Mouse (Mus musculus) hindbrain, embryonic 11.5 days (tissue): ENCODE results near the gene Gnl3l. TPM values are rescaled to one million over a fixed set of nuclear protein-coding genes. Genes with fewer than 3 reads are reported as not detected.

Experiments used
- ATAC-seq: fragments of 200-750 bp; cut with Nextera tagmentation; 2 replicates; pipeline ENCODE4 v1.8.0; 2017; ENCODE audit warnings: mild to moderate bottlenecking, moderate TSS enrichment, moderate library complexity; ENCODE audit not compliant: low FRiP score
- DNase-seq: peaks from one replicate; pipeline ENCODE4 v3.0.0-alpha.2; 2015; ENCODE audit warnings: low spot score
- H3K27ac ChIP-seq: fragments of 300-500 bp; sonication (generic); 2 replicates; pipeline ENCODE4 v1.5.1; 2014; ENCODE audit warnings: mild to moderate bottlenecking, low read depth, low read length
- H3K27me3 ChIP-seq: fragments of 300-500 bp; sonication (generic); 2 replicates; pipeline ENCODE4 v1.6.1; 2014; ENCODE audit warnings: mild to moderate bottlenecking, low read length, moderate library complexity, mixed read lengths; ENCODE audit not compliant: control insufficient read depth, insufficient read depth
- H3K36me3 ChIP-seq: fragments of 300-500 bp; sonication (generic); 2 replicates; pipeline ENCODE4 v1.6.1; 2014; ENCODE audit warnings: mild to moderate bottlenecking, low read length, moderate library complexity, mixed read lengths; ENCODE audit not compliant: control insufficient read depth, insufficient read depth
- H3K4me1 ChIP-seq: fragments of 300-500 bp; sonication (generic); replicated peaks from 2 replicates; pipeline ENCODE4 v1.6.1; 2014; ENCODE audit warnings: low read length, mixed read lengths; ENCODE audit not compliant: control insufficient read depth, insufficient read depth
- H3K4me2 ChIP-seq: fragments of 300-500 bp; sonication (generic); replicated peaks from 2 replicates; pipeline ENCODE4 v1.6.1; 2014; ENCODE audit warnings: mild to moderate bottlenecking, low read depth, low read length
- H3K4me3 ChIP-seq: fragments of 300-500 bp; sonication (generic); 2 replicates; pipeline ENCODE4 v1.5.1; 2014; ENCODE audit warnings: low read depth, low read length
- H3K9ac ChIP-seq: fragments of 300-500 bp; sonication (generic); 2 replicates; pipeline ENCODE4 v1.6.1; 2014; ENCODE audit warnings: low read depth, low read length
- H3K9me3 ChIP-seq: fragments of 300-500 bp; sonication (generic); 2 replicates; pipeline ENCODE4 v1.6.1; 2016; ENCODE audit warnings: low read length; ENCODE audit not compliant: control insufficient read depth
- WGBS: fragments of 180-500 bp; shearing (Covaris S2); extraction: QIAGEN DNeasy Blood & Tissue Kit; methylation state at CpG from one replicate; pipeline ENCODE4 v1.1.7; 2014; 5-methylcytosine and 5-hydroxymethylcytosine counted together
- polyA plus RNA-seq: library from polyadenylated mRNA; unstranded; fragments of >200 nt; fragmentation: Nextera tagmentation; extraction: Ambion mirVana; gene quantifications from 2 replicates; pipeline ENCODE4 v1.2.1, GENCODE M21; 2014

Gnl3l gene
- polyA plus RNA-seq, 1 experiment from 2014 or later, result 48.7 TPM

- Histone ChIP-seq H3K4me1 (no peaks in the 10 kb centered on the region), H3K27me3 (no peaks in the 10 kb centered on the region), H3K36me3 (no peaks in the 10 kb centered on the region), H3K9ac (no peak overlapping the region), H3K27ac (no peak overlapping the region), H3K4me2 (no peak overlapping the region), H3K9me3 (no peaks in the 10 kb centered on the region), H3K4me3 (no peak overlapping the region)
- ATAC-seq (no peak), DNase-seq (no peak)
- WGBS, result 65% methylated on average over 1 of the region's 1 CpGs
Measured at GRCm38 (mm10) chrX:150981621-150982020, 35.5 kb downstream of the Gnl3l start.

GRCm38 (mm10) chrX:150975424-150975823, 41.7 kb downstream of the Gnl3l start:
- Histone ChIP-seq H3K27me3 (no peaks in the 10 kb centered on the region), H3K4me3 (no peak overlapping the region), H3K27ac (no peak overlapping the region), H3K4me1 (no peaks in the 10 kb centered on the region), H3K9me3 (no peaks in the 10 kb centered on the region), H3K4me2 (no peak overlapping the region), H3K9ac (no peak overlapping the region), H3K36me3 (no peaks in the 10 kb centered on the region)
- 96% methylated on average over 5 of the region's 5 CpGs for WGBS
- no peak for ATAC-seq
- DNase-seq, result no peak

GRCm38 (mm10) chrX:150963027-150963426, 54.1 kb downstream of the Gnl3l start:
- Histone ChIP-seq H3K27ac (no peak overlapping the region), H3K4me3 (no peak overlapping the region), H3K27me3 (no peaks in the 10 kb centered on the region), H3K36me3 (no peaks in the 10 kb centered on the region), H3K4me1 (no peaks in the 10 kb centered on the region), H3K9me3 (no peaks in the 10 kb centered on the region), H3K4me2 (no peak overlapping the region), H3K9ac (no peak overlapping the region)
- DNase-seq, result peak; percentile 6
- no peak for ATAC-seq
- WGBS, result 38% methylated on average over 2 of the region's 2 CpGs

GRCm38 (mm10) chrX:150960702-150961101, 56.4 kb downstream of the Gnl3l start:
- DNase-seq, result no peak
- Histone ChIP-seq H3K27me3 (no peaks in the 10 kb centered on the region), H3K9ac (no peak overlapping the region), H3K4me2 (no peak overlapping the region), H3K27ac (no peak overlapping the region), H3K36me3 (no peaks in the 10 kb centered on the region), H3K9me3 (no peaks in the 10 kb centered on the region), H3K4me1 (no peaks in the 10 kb centered on the region), H3K4me3 (no peak overlapping the region)
- ATAC-seq, result no peak
- 57% methylated on average over 5 of the region's 5 CpGs for WGBS

GRCm38 (mm10) chrX:150956522-150957300, 60.4 kb downstream of the Gnl3l start:
- no peaks in the 10 kb centered on the region for H3K27me3 ChIP-seq
- H3K4me3 ChIP-seq, result 0 out of 2 replicates have a peak overlapping the region, but pooled peaks have one; percentile 1
- DNase-seq, result peak; percentile 83
- no peaks in the 10 kb centered on the region for H3K4me1 ChIP-seq
- no peak overlapping the region; the same call in 1 of the 2 replicates for H3K27ac ChIP-seq
- no peaks in the 10 kb centered on the region for H3K9me3 ChIP-seq
- H3K36me3 ChIP-seq, result no peaks in the 10 kb centered on the region
- ATAC-seq, result peak; percentile 97
- no peak overlapping the region for H3K9ac ChIP-seq
- 18% methylated on average over 25 of the region's 25 CpGs for WGBS
- peak overlapping the region; percentile 20 for H3K4me2 ChIP-seq

- no peak overlapping the region for H3K9ac ChIP-seq
- no peaks in the 10 kb centered on the region for H3K9me3 ChIP-seq
- H3K4me3 ChIP-seq, result no peak overlapping the region
- 27% methylated on average over 1 of the region's 1 CpGs for WGBS
- no peaks in the 10 kb centered on the region for H3K27me3 ChIP-seq
- DNase-seq (no peak), ATAC-seq (no peak)
- H3K4me1 ChIP-seq, result no peaks in the 10 kb centered on the region
- peak overlapping the region; percentile 7; the same call in 1 of the 2 replicates for H3K4me2 ChIP-seq
- H3K27ac ChIP-seq, result no peak overlapping the region
- H3K36me3 ChIP-seq, result no peaks in the 10 kb centered on the region
Measured at GRCm38 (mm10) chrX:150956016-150956415, 61.1 kb downstream of the Gnl3l start.

GRCm38 (mm10) chrX:150955441-150955840, 61.7 kb downstream of the Gnl3l start:
- Histone ChIP-seq H3K4me3 (no peak overlapping the region), H3K36me3 (no peaks in the 10 kb centered on the region), H3K4me2 (no peak overlapping the region), H3K9me3 (no peaks in the 10 kb centered on the region), H3K9ac (no peak overlapping the region), H3K27ac (no peak overlapping the region), H3K4me1 (no peaks in the 10 kb centered on the region), H3K27me3 (no peaks in the 10 kb centered on the region)
- DNase-seq (peak; percentile 16), ATAC-seq (no peak)
- WGBS, result 53% methylated on average over 2 of the region's 2 CpGs

- ATAC-seq (no peak), DNase-seq (no peak)
- H3K36me3 ChIP-seq, result no peaks in the 10 kb centered on the region
- H3K27ac ChIP-seq, result no peak overlapping the region
- H3K9me3 ChIP-seq, result no peaks in the 10 kb centered on the region
- no peak overlapping the region for H3K9ac ChIP-seq
- H3K4me2 ChIP-seq, result no peak overlapping the region
- H3K4me1 ChIP-seq, result no peaks in the 10 kb centered on the region
- WGBS, result 88% methylated on average over 1 of the region's 1 CpGs
- H3K4me3 ChIP-seq, result no peak overlapping the region
- H3K27me3 ChIP-seq, result no peaks in the 10 kb centered on the region
Measured at GRCm38 (mm10) chrX:150954721-150955120, 62.4 kb downstream of the Gnl3l start.
